Mouse (Mus musculus): ENCODE measurements at regions not wholly inside any gene's neighbourhood (a gene's known extent, or its start where the extent isn't known, plus 50 kb on each side); places are given as distances from the start of the nearest gene placed in this dataset.

GRCm38 (mm10) chr16:92007351-92007750 is 50.7 kb upstream of the Mrps6 start:
- Histone ChIP-seq H3K4me3 (ENCODE audit: low read length) (no peak overlapping the region), H3K36me3 (ENCODE audit: control insufficient read depth, insufficient read depth) (no peaks in the 10 kb centered on the region), H3K27ac (ENCODE audit: low read length) (no peak overlapping the region), H3K9me3 (replicated peaks; ENCODE audit: control insufficient read depth, low read length) (peaks cover 6% of the 10 kb centered on the region; the same call in 1 of the 2 replicates), H3K4me2 (ENCODE audit: low read depth, low read length) (no peak overlapping the region), H3K4me1 (ENCODE audit: control insufficient read depth, insufficient read depth, low read length) (no peaks in the 10 kb centered on the region), H3K9ac (ENCODE audit: low read length) (no peak overlapping the region), H3K27me3 (ENCODE audit: control insufficient read depth, insufficient read depth, low read length) (no peaks in the 10 kb centered on the region)
- ATAC-seq (replicated peaks; ENCODE audit: extremely low read depth, insufficient read depth, low FRiP score): no peak
- WGBS: 87% methylated on average over 5 of the region's 5 CpGs
